Mouse (Mus musculus) gastrocnemius, adult 2 months (tissue): ENCODE results near the gene Ints14. TPM values are rescaled to one million over a fixed set of nuclear protein-coding genes. Genes with fewer than 3 reads are reported as not detected.

Experiments used
- DNase-seq: peaks from one replicate; pipeline ENCODE4 v3.0.0; 2022
- H3K27ac ChIP-seq: fragments of 200-600 bp; 2 replicates; pipeline ENCODE4 v1.8.1; 2022; ENCODE audit warnings: mild to moderate bottlenecking
- H3K4me3 ChIP-seq: fragments of 200-600 bp; 2 replicates; pipeline ENCODE4 v1.8.1; 2022; ENCODE audit warnings: mild to moderate bottlenecking, moderate library complexity
- CTCF ChIP-seq: fragments of 200-600 bp; IDR thresholded peaks from 2 replicates; pipeline ENCODE4 v1.8.1; 2022; ENCODE audit warnings: antibody characterized with exemption, mild to moderate bottlenecking, moderate library complexity
- intact Hi-C: fragments of 180-260 bp; cut with DNase I; formaldehyde crosslinking; loops from one replicate; pipeline ENCODE4 v1.15.1; 2025
- long read RNA-seq, 2 experiments: library from polyadenylated mRNA; stranded (forward); transcript quantifications; one replicate each; pipeline ENCODE4 v2.0.0; 2021
- total RNA-seq, 2 experiments: library from RNA; stranded (reverse); gene quantifications; 2 replicates each; pipeline ENCODE4 v1.2.3; 2021

Ints14 gene
- 10 to 100 TPM; 16.9 to 17.5 TPM for total RNA-seq
- long read RNA-seq, experiment 1, transcript Ints14-202 (13 exons, 2,820 nt), result major isoform, 22 of 36 reads
- long read RNA-seq, experiment 1, partial matches to known transcripts, result 8 of 36 reads
- long read RNA-seq, experiment 1, other reads (novel, unspliced or antisense), result 3 of 36 reads
- long read RNA-seq, experiment 2, transcript Ints14-202 (13 exons, 2,820 nt), result major isoform, 20 of 32 reads
- long read RNA-seq, experiment 2, partial matches to known transcripts, result 6 of 32 reads
- long read RNA-seq, experiment 2, other reads (novel, unspliced or antisense), result 2 of 32 reads

- intact Hi-C loops, result loop anchor here (5.0 kb wide), 1 partner anchor 58 kb away; no protein-coding TSS in a partner anchor
- peak; percentile 95 for TF ChIP-seq CTCF
Observed at GRCm38 (mm10) chr9:64960117-64960977, at the start of gene Ints14. Ints14 (plus strand) TSS chr9:64960905.

DNA sequence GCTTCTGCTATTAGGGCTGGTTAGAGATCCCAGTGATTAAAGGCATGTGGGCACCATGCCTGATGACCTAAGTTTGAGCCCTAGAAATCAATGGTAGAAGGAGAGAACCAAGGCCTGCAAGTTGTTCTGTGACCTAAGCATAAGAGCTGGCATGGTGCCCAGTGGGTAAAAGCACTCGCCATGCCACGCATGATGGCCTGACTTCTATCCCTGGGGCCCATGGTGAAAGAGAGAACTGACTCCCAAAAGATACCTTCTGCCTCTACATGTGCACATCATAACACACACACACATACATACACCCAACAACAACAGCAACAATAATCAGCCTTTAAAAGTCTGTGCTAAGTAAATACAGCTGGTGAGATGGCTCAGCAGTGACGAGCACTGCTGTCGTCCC is 47.3 kb upstream of the Ints14 start:
- DNase-seq, result no peak
- Histone ChIP-seq H3K27ac (no peak overlapping the region), H3K4me3 (no peak overlapping the region)
- intact Hi-C loops, result no loop called here
- TF ChIP-seq CTCF, result no peak

More at GRCm38 (mm10) chr9:64960117-64960977, at the start of gene Ints14:
- H3K4me3 ChIP-seq, result peak within 1 kb of the TSS; percentile 74
- DNase-seq, result peak; percentile 96
- H3K27ac ChIP-seq, result peak within 1 kb of the TSS; percentile 96

- no peak for TF ChIP-seq CTCF
- DNase-seq, result no peak
- Histone ChIP-seq H3K27ac (no peak overlapping the region), H3K4me3 (no peak overlapping the region)
- intact Hi-C loops, result no loop called here
Observed at GRCm38 (mm10) chr9:64913973-64914372, 46.7 kb upstream of the Ints14 start.

GRCm38 (mm10) chr9:64914629-64915028 is 46.1 kb upstream of the Ints14 start:
- no peak for TF ChIP-seq CTCF
- Histone ChIP-seq H3K4me3 (no peak overlapping the region), H3K27ac (no peak overlapping the region)
- intact Hi-C loops, result no loop called here
- no peak for DNase-seq

DNA sequence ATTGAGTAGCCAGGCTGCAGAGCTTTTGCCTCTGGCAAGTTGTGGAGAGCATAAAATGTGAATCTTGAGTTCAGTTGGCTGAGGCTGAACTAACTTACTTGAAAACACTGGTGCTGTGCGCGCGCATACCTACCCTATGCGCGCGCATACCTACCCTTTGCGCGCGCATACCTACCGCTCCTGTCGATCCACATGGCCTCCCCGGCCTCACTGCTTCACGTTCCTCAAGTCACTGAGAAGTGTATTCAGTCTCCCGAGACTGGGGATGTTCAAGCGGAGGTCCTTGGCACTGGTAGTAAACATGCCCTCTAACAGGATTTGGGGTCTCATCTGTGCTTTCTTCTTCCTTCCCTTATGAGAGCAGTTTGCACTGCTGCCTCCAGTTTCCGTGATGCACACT is 42.1 kb upstream of the Ints14 start:
- TF ChIP-seq CTCF, result no peak
- H3K4me3 ChIP-seq, result no peak overlapping the region
- no peak for DNase-seq
- intact Hi-C loops, result no loop called here
- no peak overlapping the region for H3K27ac ChIP-seq

DNA sequence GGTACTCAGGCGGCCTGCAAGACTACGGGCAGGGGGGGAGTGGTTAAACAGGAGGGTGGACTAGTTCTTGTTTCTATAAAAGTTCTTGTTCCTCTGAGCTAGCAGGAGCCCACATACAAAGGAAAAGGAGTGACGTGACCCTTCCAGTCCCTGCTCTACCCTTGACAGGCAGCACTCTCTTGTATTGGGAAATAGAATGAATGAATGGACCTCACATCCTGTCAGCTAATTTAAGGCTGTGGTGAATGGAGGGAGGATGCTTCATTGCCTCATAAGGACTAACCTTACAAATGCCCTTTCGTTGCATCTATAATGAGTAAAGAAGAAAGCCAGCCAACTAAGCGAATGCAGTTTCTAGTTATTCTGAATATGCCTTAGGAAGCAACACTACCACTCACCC is 34.9 kb upstream of the Ints14 start:
- intact Hi-C loops, result no loop called here
- no peak overlapping the region for H3K27ac ChIP-seq
- TF ChIP-seq CTCF, result no peak
- no peak for DNase-seq
- H3K4me3 ChIP-seq, result no peak overlapping the region

- peak; percentile 50 for DNase-seq
- no peak for TF ChIP-seq CTCF
- intact Hi-C loops, result no loop called here
Observed at GRCm38 (mm10) chr9:64926201-64926991, 34.3 kb upstream of the Ints14 start.

GRCm38 (mm10) chr9:64930256-64930655 is 30.4 kb upstream of the Ints14 start:
- Histone ChIP-seq H3K4me3 (no peak overlapping the region), H3K27ac (no peak overlapping the region)
- intact Hi-C loops, result no loop called here
- no peak for DNase-seq
- TF ChIP-seq CTCF, result no peak

More at GRCm38 (mm10) chr9:64926201-64926991, 34.3 kb upstream of the Ints14 start:
- Histone ChIP-seq H3K4me3 (no peak overlapping the region), H3K27ac (no peak overlapping the region)

- TF ChIP-seq CTCF, result no peak
- Histone ChIP-seq H3K27ac (peak overlapping the region; percentile 46; the same call in 1 of the 2 replicates), H3K4me3 (no peak overlapping the region)
- DNase-seq, result no peak
- intact Hi-C loops, result no loop called here
Observed at GRCm38 (mm10) chr9:64931751-64932610, 28.7 kb upstream of the Ints14 start.

GRCm38 (mm10) chr9:64934015-64934754 is 26.5 kb upstream of the Ints14 start:
- Histone ChIP-seq H3K4me3 (0 out of 2 replicates have a peak overlapping the region, but pooled peaks have one; percentile 15), H3K27ac (peak overlapping the region; percentile 48)
- TF ChIP-seq CTCF, result no peak
- peak; percentile 51 for DNase-seq
- intact Hi-C loops, result no loop called here

DNA sequence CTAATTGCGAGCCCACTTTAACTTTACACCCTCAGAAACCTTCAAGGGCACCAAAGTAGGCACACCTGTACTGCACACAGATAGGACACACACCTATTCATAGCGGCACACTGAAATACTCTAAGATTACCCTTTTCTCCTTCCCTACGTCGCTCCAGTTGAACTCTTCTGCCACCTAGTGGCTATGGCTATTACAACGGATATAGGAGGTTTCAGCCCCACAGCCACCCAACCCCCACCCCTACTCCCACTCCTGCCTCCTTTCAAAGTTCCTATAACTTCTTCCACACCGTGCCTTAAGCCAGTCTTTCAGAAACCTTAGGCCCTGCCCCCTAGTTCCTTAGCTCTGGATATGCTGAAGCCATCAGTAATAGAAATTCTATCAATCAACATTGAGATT is 24.2 kb upstream of the Ints14 start:
- intact Hi-C loops, result loop anchor here (2.0 kb wide), 1 partner anchor 158 kb away; no protein-coding TSS in a partner anchor
- peak; percentile 66 for DNase-seq
- Histone ChIP-seq H3K4me3 (no peak overlapping the region), H3K27ac (no peak overlapping the region)
- TF ChIP-seq CTCF, result peak; percentile 86
